Mouse (Mus musculus): ENCODE measurements around the gene Mthfd1.

GRCm38 (mm10) chr12:76299361-76299906, 44.3 kb downstream of the Mthfd1 start:
- TF ChIP-seq ZNF384 (IDR thresholded peaks at IDR 0.05; ENCODE audit: low read depth, low read length) (no peak), ZC3H11A (IDR thresholded peaks at IDR 0.05; ENCODE audit: borderline replicate concordance, low read depth, low read length) (no peak), HCFC1 (IDR thresholded peaks at IDR 0.05; ENCODE audit: borderline replicate concordance, insufficient read depth, low read length) (no peak), CHD2 (IDR thresholded peaks at IDR 0.05; ENCODE audit: low read depth, low read length) (no peak)

Data from ES-E14 (cell line).